Mouse (Mus musculus) liver, adult 2 months (tissue): ENCODE results near the gene Itgb5.

ENCODE experiments used
- CTCF ChIP-seq: fragments of 200-500 bp; IDR thresholded peaks from 2 replicates; pipeline ENCODE4 v1.5.1; 2011; ENCODE audit warnings: low read depth, low read length, control low read depth
- POLR2A ChIP-seq: fragments of 200-500 bp; IDR thresholded peaks from 2 replicates; pipeline ENCODE4 v1.6.1; 2011; ENCODE audit warnings: low read length, control low read depth; ENCODE audit not compliant: insufficient read depth; ENCODE audit errors: extremely low read depth

- TF ChIP-seq CTCF (peak; percentile 55), POLR2A (no peak)
These were observed 19.5 kb upstream of the Itgb5 start for GRCm38 (mm10) chr16:33810002-33810401.
